ENCODE assay signal across 11 mouse cellular contexts in the genomic region with DNA sequence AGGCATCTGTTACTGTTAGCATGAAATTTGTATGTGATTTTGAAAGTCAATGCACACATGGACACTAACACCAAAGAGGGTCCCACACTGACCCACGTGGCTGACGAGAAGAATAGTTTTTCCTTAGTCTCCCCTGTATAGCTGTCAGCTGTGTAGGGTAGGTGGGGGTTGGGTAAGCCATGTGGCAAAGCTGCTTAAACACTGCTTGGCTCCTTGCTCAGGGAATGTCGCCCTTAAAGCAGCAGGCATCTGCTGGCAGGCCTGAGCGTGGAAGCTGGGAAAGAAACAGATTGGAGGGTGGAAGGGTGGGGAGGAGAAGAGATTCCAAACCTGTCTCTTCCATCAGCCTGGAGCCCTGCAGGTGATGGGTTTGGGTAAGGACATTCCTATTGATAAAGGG. TPM values are rescaled to one million over a fixed set of nuclear protein-coding genes. Genes with fewer than 3 reads are reported as not detected.
DNase-seq lines count a peak whose midpoint lies in the region; ATAC-seq and TF ChIP-seq lines count a peak whose summit lies in the region.
"Had no signal": no experiment of that assay in that cellular context is flagged by ENCODE, and none has a peak within 500 bp of the region (broad histone marks: within the 10 kb centered on the region; RNA-seq: fewer than 3 reads in every experiment).

No protein-coding gene starts in this region.

- TF ChIP-seq CTCF in heart, postnatal 0 days (IDR thresholded peaks at IDR 0.05; ENCODE audit: low read depth): no peak
- 0 out of 2 replicates have a peak, but pooled peaks have one; percentile 5 for TF ChIP-seq CTCF in forebrain, postnatal 0 days (IDR thresholded peaks at IDR 0.05; ENCODE audit: low read depth)
- no peak for TF ChIP-seq CTCF in lung, adult 2 months (IDR thresholded peaks at IDR 0.05; ENCODE audit: insufficient read depth, low read length)

- peak; percentile 48 for ATAC-seq in heart, postnatal 0 days (ENCODE audit: insufficient read depth, low read depth)
- peak; percentile 79 for ATAC-seq in forebrain, postnatal 0 days

- H3K9ac ChIP-seq in heart, postnatal 0 days (replicated peaks; ENCODE audit: low read depth, low read length): no peak overlapping the region
- H3K9ac ChIP-seq in forebrain, postnatal 0 days: no peak overlapping the region
- H3K9ac ChIP-seq: lung, embryonic 15.5 days had no signal

- WGBS in heart, postnatal 0 days: 22% methylated on average over 4 of the region's 4 CpGs
- 9% methylated on average over 4 of the region's 4 CpGs for WGBS in forebrain, postnatal 0 days
- 36% methylated on average over 4 of the region's 4 CpGs for WGBS in lung, adult 2 months

- H3K9me3 ChIP-seq in heart, postnatal 0 days (replicated peaks; ENCODE audit: control insufficient read depth, low read length): no peaks in the 10 kb centered on the region
- no peaks in the 10 kb centered on the region for H3K9me3 ChIP-seq in forebrain, postnatal 0 days (ENCODE audit: low read length)
- H3K9me3 ChIP-seq: lung, embryonic 15.5 days had no signal

- H3K4me1 ChIP-seq in heart, postnatal 0 days (ENCODE audit: control insufficient read depth, insufficient read depth): peaks cover 26% of the 10 kb centered on the region
- peaks cover 60% of the 10 kb centered on the region for H3K4me1 ChIP-seq in forebrain, postnatal 0 days (ENCODE audit: insufficient read depth)
- peaks cover 6% of the 10 kb centered on the region for H3K4me1 ChIP-seq in lung, adult 2 months (ENCODE audit: control insufficient read depth, insufficient read depth, low read length)

- no peak for DNase-seq in heart, postnatal 0 days (ENCODE audit: low spot score)
- DNase-seq in heart, postnatal 25 days (ENCODE audit: low spot score): no peak
- DNase-seq in cerebellum, adult 11 months: peak; percentile 80
- peak; percentile 88 for DNase-seq in forebrain, postnatal 0 days
- DNase-seq in left cerebral cortex, postnatal 4 days: peak; percentile 80
- no peak for DNase-seq in spleen, adult 12 weeks (ENCODE audit: low spot score)
- no peak for DNase-seq in lung, adult 2 months
- no peak for DNase-seq in spleen, postnatal 10 days (ENCODE audit: low spot score in 2 of 2)

- intact Hi-C loops in heart, postnatal 25 days (cut with DNase I): no loop called here
- intact Hi-C loops in left cerebral cortex, postnatal 4 days (cut with DNase I): no loop called here

- TF ChIP-seq POLR2A in lung, adult 2 months (IDR thresholded peaks at IDR 0.05; ENCODE audit: borderline replicate concordance, extremely low read depth, low read depth, low read length): no peak

- no peak overlapping the region for H3K4me2 ChIP-seq in heart, postnatal 0 days (ENCODE audit: low read depth, low read length)
- H3K4me2 ChIP-seq in forebrain, postnatal 0 days (ENCODE audit: low read depth): no peak overlapping the region
- H3K4me2 ChIP-seq: lung, embryonic 15.5 days had no signal

- no peak overlapping the region for H3K4me3 ChIP-seq in heart, postnatal 0 days (ENCODE audit: low read depth, low read length)
- no peak overlapping the region for H3K4me3 ChIP-seq in forebrain, postnatal 0 days (ENCODE audit: low read depth, low read length)
- no peak overlapping the region for H3K4me3 ChIP-seq in lung, adult 2 months (replicated peaks; ENCODE audit: extremely low read depth, low read depth, low read length)
- H3K4me3 ChIP-seq: lung, embryonic 15.5 days had no signal

- no peak overlapping the region for H3K27ac ChIP-seq in heart, postnatal 0 days (ENCODE audit: low read depth)
- H3K27ac ChIP-seq in forebrain, postnatal 0 days (ENCODE audit: low read depth, low read length): peak overlapping the region; percentile 75
- H3K27ac ChIP-seq: kidney, postnatal 0 days; lung, embryonic 15.5 days had no signal

- no peak for TF ChIP-seq EP300 in heart, postnatal 0 days (IDR thresholded peaks at IDR 0.05; ENCODE audit: low read depth)

- H3K36me3 ChIP-seq in heart, postnatal 0 days (replicated peaks; ENCODE audit: control insufficient read depth, insufficient read depth, low read length): peaks cover 6% of the 10 kb centered on the region; the same call in 1 of the 2 replicates
- H3K36me3 ChIP-seq in forebrain, postnatal 0 days (ENCODE audit: insufficient read depth): no peaks in the 10 kb centered on the region
- H3K36me3 ChIP-seq: lung, embryonic 15.5 days had no signal

- no peaks in the 10 kb centered on the region for H3K27me3 ChIP-seq in heart, postnatal 0 days (ENCODE audit: control insufficient read depth, insufficient read depth, low read length)
- H3K27me3 ChIP-seq in forebrain, postnatal 0 days (ENCODE audit: insufficient read depth, low read length): no peaks in the 10 kb centered on the region
- H3K27me3 ChIP-seq: lung, embryonic 15.5 days had no signal

RNA-seq across cellular contexts. Expression of a gene that starts 22.5 kb away (rescaled TPM):
- 2.4 and 3.7 TPM in 2 replicates for total RNA-seq in heart, postnatal 0 days (2014; rRNA removed; ENCODE audit: low replicate concordance)
- polyA plus RNA-seq in heart, postnatal 0 days (2015; fragmentation: Nextera tagmentation; extraction: Ambion mirVana): 2.6 and 3.1 TPM in 2 replicates
- 1 to 10 TPM in 1 of 2 experiments, under 1 TPM in 1; 0.52 to 1.3 TPM for total RNA-seq in heart, postnatal 25 days (2021)
- total RNA-seq in forebrain, postnatal 0 days (2014; rRNA removed): 3.8 and 6.8 TPM in 2 replicates
- polyA plus RNA-seq in forebrain, postnatal 0 days (2015; fragmentation: Nextera tagmentation; extraction: Ambion mirVana): 3.7 and 4.2 TPM in 2 replicates
- total RNA-seq in left cerebral cortex, postnatal 4 days (2021): 1 to 10 TPM; 1.5 to 3.7 TPM
- polyA plus RNA-seq in lung, adult 2 months (2012; rRNA removed): 0.60 and 1.3 TPM in 2 replicates
- total RNA-seq: neutrophil, adult 5-6 weeks had no signal

RNA-seq across cellular contexts. Expression of a gene that starts 59.2 kb away (rescaled TPM):
- 0.77 TPM in 1 of 2 replicates, not detected in the other for total RNA-seq in heart, postnatal 0 days (2014; rRNA removed; ENCODE audit: low replicate concordance)
- polyA plus RNA-seq in heart, postnatal 0 days (2015; fragmentation: Nextera tagmentation; extraction: Ambion mirVana): 0.08 TPM in 1 of 2 replicates, not detected in the other
- under 1 TPM; 0.21 to 0.22 TPM for total RNA-seq in heart, postnatal 25 days (2021)
- total RNA-seq in forebrain, postnatal 0 days (2014; rRNA removed): 150 and 194 TPM in 2 replicates
- 183 and 214 TPM in 2 replicates for polyA plus RNA-seq in forebrain, postnatal 0 days (2015; fragmentation: Nextera tagmentation; extraction: Ambion mirVana)
- total RNA-seq in left cerebral cortex, postnatal 4 days (2021): 100 to 1,000 TPM; 246 to 287 TPM
- polyA plus RNA-seq in lung, adult 2 months (2012; rRNA removed): 0.12 and 0.19 TPM in 2 replicates
- total RNA-seq: neutrophil, adult 5-6 weeks had no signal

Comparison
In these comparisons a context has a peak if more than half of its experiments do, and no peak if none do; other contexts are left out.
1. DNase-seq: peak in cerebellum, adult 11 months (single experiment), forebrain, postnatal 0 days (single experiment) and left cerebral cortex, postnatal 4 days (single experiment); none in heart, postnatal 0 days (single experiment), heart, postnatal 25 days (single experiment), spleen, adult 12 weeks (single experiment), lung, adult 2 months (single experiment) and spleen, postnatal 10 days (0 of 2).
2. RNA of a gene that starts 59.2 kb away (total RNA-seq): 246 to 287 TPM in left cerebral cortex, postnatal 4 days and 150 to 194 TPM in forebrain, postnatal 0 days; 0.21 to 0.22 TPM in heart, postnatal 25 days and 0.77 TPM in heart, postnatal 0 days; every median in the first group is over 10 times any median in the second.